ENCODE assay signal across 8 mouse cellular contexts in the genomic region with DNA sequence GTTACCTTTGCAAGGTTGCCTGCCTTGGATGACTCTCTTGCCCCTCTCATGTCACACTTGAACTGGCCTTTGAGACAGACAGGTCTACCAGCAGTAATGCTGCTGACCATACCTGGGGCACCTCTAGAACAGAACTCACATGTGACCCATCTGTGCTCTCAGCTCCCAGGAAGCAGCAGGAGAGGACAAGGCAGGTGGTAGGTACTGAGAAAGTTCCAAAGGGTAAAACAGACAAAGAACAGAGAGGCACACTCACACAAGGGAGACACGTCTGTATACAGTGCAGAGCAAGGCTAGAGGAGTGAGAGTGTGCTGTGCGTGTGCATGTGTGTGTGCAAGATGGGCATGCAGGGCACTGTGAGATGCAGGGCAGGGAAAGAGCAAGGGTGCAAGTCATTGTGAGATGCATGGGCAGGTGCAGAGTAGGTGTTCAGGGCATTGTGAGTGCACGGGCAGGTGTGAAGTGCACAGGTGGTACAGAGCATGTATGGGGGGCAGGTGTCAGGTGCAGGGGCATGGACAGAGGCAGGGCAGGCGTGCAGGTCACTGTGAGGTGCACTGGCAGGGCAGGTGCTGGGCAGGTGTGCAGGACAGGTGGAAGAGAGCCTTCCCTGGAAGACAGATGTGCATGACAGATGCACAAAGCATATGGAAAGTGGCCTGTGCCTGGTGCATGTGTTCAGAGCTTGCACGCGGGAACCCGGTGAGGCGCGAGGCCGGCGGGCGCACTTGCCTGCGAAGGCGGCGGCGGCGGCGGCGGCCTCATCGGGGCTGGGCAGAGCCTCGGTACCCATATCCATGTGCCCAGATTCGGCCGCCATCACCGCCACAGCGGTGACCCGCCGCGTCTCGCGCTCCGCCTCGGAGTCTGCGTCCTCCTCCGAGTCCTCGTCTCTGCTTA. TPM values are rescaled to one million over a fixed set of nuclear protein-coding genes. Genes with fewer than 3 reads are reported as not detected.
DNase-seq lines count a peak whose midpoint lies in the region; ATAC-seq and TF ChIP-seq lines count a peak whose summit lies in the region.

No protein-coding gene starts in this region.

- TF ChIP-seq CTCF in cerebellum, adult 2 months (IDR thresholded peaks at IDR 0.05; ENCODE audit: borderline replicate concordance, insufficient read depth, low read depth, low read length): no peak
- no peak for TF ChIP-seq CTCF in spleen, adult 2 months (IDR thresholded peaks at IDR 0.05; ENCODE audit: extremely low read depth, insufficient read depth, insufficient read length, insufficient replicate concordance)

- TF ChIP-seq POLR2A in cerebellum, adult 2 months (IDR thresholded peaks at IDR 0.05; ENCODE audit: borderline replicate concordance, insufficient read depth, low read length): no peak
- TF ChIP-seq POLR2A in spleen, adult 2 months (IDR thresholded peaks at IDR 0.05; ENCODE audit: low read depth, low read length): no peak
- TF ChIP-seq POLR2A in limb, embryonic 14.5 days (IDR thresholded peaks at IDR 0.05; ENCODE audit: borderline replicate concordance, extremely low read depth, insufficient read depth, insufficient read length): no peak

- peak in 1 of 2 experiments; percentile 63 for DNase-seq in cerebellum, adult 2 months
- DNase-seq in cerebellum, postnatal 25 days: no peak
- no peak for DNase-seq in spleen, adult 2 months (ENCODE audit: low read depth in 1 of 2, low spot score in 2 of 2)
- no peak for DNase-seq in spleen, adult 12 weeks (ENCODE audit: low spot score)
- no peak for DNase-seq in limb, embryonic 14.5 days (ENCODE audit: low spot score)
- DNase-seq in neural tube, embryonic 10.5 days (ENCODE audit: extremely low spot score, low spot score): peak; percentile 19
- no peak for DNase-seq in Muller cell, postnatal 12 days (ENCODE audit: inconsistent ontology term)

- H3K4me3 ChIP-seq in cerebellum, adult 2 months (replicated peaks; ENCODE audit: insufficient read depth, low read depth, low read length): peak overlapping the region; percentile 74
- peak overlapping the region; percentile 65 for H3K4me3 ChIP-seq in spleen, adult 2 months (ENCODE audit: extremely low read depth, insufficient read depth, insufficient read length)
- H3K4me3 ChIP-seq in forebrain, embryonic 16.5 days (replicated peaks; ENCODE audit: low read length): peak overlapping the region; percentile 81
- H3K4me3 ChIP-seq in limb, embryonic 14.5 days (replicated peaks; ENCODE audit: low read length): peak overlapping the region; percentile 66

- H3K4me2 ChIP-seq in forebrain, embryonic 16.5 days (ENCODE audit: low read length): peak overlapping the region; percentile 100
- peak overlapping the region; percentile 99 for H3K4me2 ChIP-seq in limb, embryonic 14.5 days (replicated peaks; ENCODE audit: low read depth, low read length, severe bottlenecking)

- H3K4me1 ChIP-seq in cerebellum, adult 2 months (ENCODE audit: control insufficient read depth, insufficient read depth, low read length): peaks cover 18% of the 10 kb centered on the region
- peaks cover 12% of the 10 kb centered on the region for H3K4me1 ChIP-seq in spleen, adult 2 months (ENCODE audit: control insufficient read depth, insufficient read depth, insufficient read length)
- H3K4me1 ChIP-seq in forebrain, embryonic 16.5 days (replicated peaks; ENCODE audit: control insufficient read depth, insufficient read depth, low read length): peaks cover 31% of the 10 kb centered on the region
- H3K4me1 ChIP-seq in limb, embryonic 14.5 days (ENCODE audit: control insufficient read depth, insufficient read depth, low read length): peaks cover 19% of the 10 kb centered on the region

- peaks cover 12% of the 10 kb centered on the region for H3K36me3 ChIP-seq in spleen, adult 2 months (ENCODE audit: control insufficient read depth, insufficient read depth, low read length)
- peaks cover 16% of the 10 kb centered on the region for H3K36me3 ChIP-seq in forebrain, embryonic 16.5 days (ENCODE audit: control insufficient read depth, insufficient read depth)
- peaks cover 27% of the 10 kb centered on the region for H3K36me3 ChIP-seq in limb, embryonic 14.5 days (ENCODE audit: control insufficient read depth, insufficient read depth, low read length)

- no peaks in the 10 kb centered on the region for H3K27me3 ChIP-seq in cerebellum, adult 2 months (ENCODE audit: control insufficient read depth, insufficient read depth, low read length)
- no peaks in the 10 kb centered on the region for H3K27me3 ChIP-seq in spleen, adult 2 months (ENCODE audit: control insufficient read depth, insufficient read depth, low read length)
- H3K27me3 ChIP-seq in forebrain, embryonic 16.5 days (replicated peaks; ENCODE audit: control insufficient read depth, insufficient read depth, low read length): no peaks in the 10 kb centered on the region
- no peaks in the 10 kb centered on the region for H3K27me3 ChIP-seq in limb, embryonic 14.5 days (ENCODE audit: control insufficient read depth, insufficient read depth, low read length)

- no peaks in the 10 kb centered on the region for H3K9me3 ChIP-seq in forebrain, embryonic 16.5 days (ENCODE audit: control insufficient read depth, low read length)
- H3K9me3 ChIP-seq in limb, embryonic 14.5 days (ENCODE audit: control insufficient read depth, low read length): no peaks in the 10 kb centered on the region

- peak overlapping the region; percentile 88 for H3K9ac ChIP-seq in forebrain, embryonic 16.5 days (replicated peaks; ENCODE audit: low read depth, low read length)
- peak overlapping the region; percentile 95 for H3K9ac ChIP-seq in limb, embryonic 14.5 days (ENCODE audit: low read depth, low read length, severe bottlenecking)

- H3K27ac ChIP-seq in cerebellum, adult 2 months (ENCODE audit: insufficient read depth, low read length): peak overlapping the region; percentile 82
- H3K27ac ChIP-seq in spleen, adult 2 months (ENCODE audit: insufficient read depth, low read length): peak overlapping the region; percentile 72
- peak overlapping the region; percentile 99 for H3K27ac ChIP-seq in forebrain, embryonic 16.5 days (ENCODE audit: low read length)
- peak overlapping the region; percentile 100 for H3K27ac ChIP-seq in limb, embryonic 14.5 days (replicated peaks; ENCODE audit: low read depth, low read length)

- 1% methylated on average over 33 of the region's 35 CpGs for WGBS in cerebellum, adult 2 months
- WGBS in spleen, adult 2 months: 15% methylated on average over 18 of the region's 35 CpGs
- WGBS in forebrain, embryonic 16.5 days: 4% methylated on average over 35 of the region's 35 CpGs
- 23% methylated on average over 6 of the region's 35 CpGs for WGBS in limb, embryonic 14.5 days

- peak; percentile 10 for ATAC-seq in forebrain, embryonic 16.5 days
- peak; percentile 2; the same call in 1 of the 2 replicates for ATAC-seq in limb, embryonic 14.5 days (ENCODE audit: low FRiP score, low read depth)

RNA-seq across cellular contexts. Expression of gene Deaf1, which starts 0.7 kb away (rescaled TPM):
- 47.5 and 49.3 TPM in 2 replicates for polyA plus RNA-seq in cerebellum, adult 2 months (2012; rRNA removed)
- polyA plus RNA-seq in spleen, adult 2 months (2012; rRNA removed): 15.3 and 15.9 TPM in 2 replicates
- 144 and 164 TPM in 2 replicates for polyA plus RNA-seq in forebrain, embryonic 16.5 days (2015; fragmentation: Nextera tagmentation; extraction: Ambion mirVana)
- polyA plus RNA-seq in limb, embryonic 14.5 days (2012; rRNA removed): 47.0 TPM in 2 replicates
- polyA plus RNA-seq in limb, embryonic 14.5 days (2014; fragmentation: Nextera tagmentation; extraction: Ambion mirVana): 82.6 and 89.1 TPM in 2 replicates

RNA-seq across cellular contexts. Expression of gene Tmem80, which starts 0.7 kb away (rescaled TPM):
- polyA plus RNA-seq in cerebellum, adult 2 months (2012; rRNA removed): 66.7 and 68.3 TPM in 2 replicates
- 32.4 and 37.0 TPM in 2 replicates for polyA plus RNA-seq in spleen, adult 2 months (2012; rRNA removed)
- polyA plus RNA-seq in forebrain, embryonic 16.5 days (2015; fragmentation: Nextera tagmentation; extraction: Ambion mirVana): 53.6 and 62.2 TPM in 2 replicates
- 55.6 and 59.5 TPM in 2 replicates for polyA plus RNA-seq in limb, embryonic 14.5 days (2012; rRNA removed)
- polyA plus RNA-seq in limb, embryonic 14.5 days (2014; fragmentation: Nextera tagmentation; extraction: Ambion mirVana): 23.4 and 23.6 TPM in 2 replicates

RNA-seq across cellular contexts. Expression of gene Eps8l2, which starts 11.9 kb away (rescaled TPM):
- 77.3 and 90.4 TPM in 2 replicates for polyA plus RNA-seq in cerebellum, adult 2 months (2012; rRNA removed)
- 2.5 TPM in 2 replicates for polyA plus RNA-seq in spleen, adult 2 months (2012; rRNA removed)
- polyA plus RNA-seq in forebrain, embryonic 16.5 days (2015; fragmentation: Nextera tagmentation; extraction: Ambion mirVana): 0.67 and 0.93 TPM in 2 replicates
- 20.3 and 22.4 TPM in 2 replicates for polyA plus RNA-seq in limb, embryonic 14.5 days (2012; rRNA removed)
- polyA plus RNA-seq in limb, embryonic 14.5 days (2014; fragmentation: Nextera tagmentation; extraction: Ambion mirVana): 17.0 and 19.0 TPM in 2 replicates

RNA-seq across cellular contexts. Expression of gene Drd4, which starts 35.0 kb away (rescaled TPM):
- 0.49 and 0.76 TPM in 2 replicates for polyA plus RNA-seq in cerebellum, adult 2 months (2012; rRNA removed)
- 0.09 and 0.22 TPM in 2 replicates for polyA plus RNA-seq in spleen, adult 2 months (2012; rRNA removed)
- polyA plus RNA-seq in forebrain, embryonic 16.5 days (2015; fragmentation: Nextera tagmentation; extraction: Ambion mirVana): 0.47 and 0.52 TPM in 2 replicates
- polyA plus RNA-seq in limb, embryonic 14.5 days (2012; rRNA removed): 3.1 and 4.0 TPM in 2 replicates
- polyA plus RNA-seq in limb, embryonic 14.5 days (2014; fragmentation: Nextera tagmentation; extraction: Ambion mirVana): 1.5 and 2.0 TPM in 2 replicates

RNA-seq across cellular contexts. Expression of gene Sct, which starts 47.9 kb away (rescaled TPM):
- 0.70 and 1.0 TPM in 2 replicates for polyA plus RNA-seq in cerebellum, adult 2 months (2012; rRNA removed)
- 1.6 and 4.5 TPM in 2 replicates for polyA plus RNA-seq in spleen, adult 2 months (2012; rRNA removed)
- 0.55 and 2.0 TPM in 2 replicates for polyA plus RNA-seq in forebrain, embryonic 16.5 days (2015; fragmentation: Nextera tagmentation; extraction: Ambion mirVana)
- 17.5 and 17.6 TPM in 2 replicates for polyA plus RNA-seq in limb, embryonic 14.5 days (2012; rRNA removed)
- 14.2 and 17.3 TPM in 2 replicates for polyA plus RNA-seq in limb, embryonic 14.5 days (2014; fragmentation: Nextera tagmentation; extraction: Ambion mirVana)
